Mouse (Mus musculus) CH12.LX (cell line): ENCODE measurements around the gene Ubc. TPM values are rescaled to one million over a fixed set of nuclear protein-coding genes. Genes with fewer than 3 reads are reported as not detected.
A peak's percentile ranks its signal among the peaks of the same experiment; 100 is the strongest.
"Not testable (repeated sequence)": the region's sequence is repeated elsewhere in the genome, so short reads cannot be mapped to it uniquely, and the experiment has no call there.

Source experiments
- DNase-seq: peaks from one replicate; pipeline ENCODE4 v3.0.0-alpha.2; 2013; ENCODE audit errors: extremely low read depth
- H3K27ac ChIP-seq: 2 replicates; pipeline ENCODE4 v1.5.1; 2012; ENCODE audit warnings: low read depth, mild to moderate bottlenecking, control low read depth, moderate library complexity; ENCODE audit not compliant: insufficient read depth
- H3K27me3 ChIP-seq: replicated peaks from 2 replicates; pipeline ENCODE3; 2012; ENCODE audit warnings: inconsistent platforms
- H3K36me3 ChIP-seq, 2 experiments: replicated peaks in 1 of 2; 2 replicates each; pipeline versions ENCODE3 to v1.6.1; 2012; ENCODE audit warnings: inconsistent platforms in 1 of 2, low read length in 1 of 2, mild to moderate bottlenecking in 1 of 2, mixed read lengths in 1 of 2, moderate library complexity in 1 of 2; ENCODE audit not compliant: control insufficient read depth in 1 of 2, insufficient read depth in 1 of 2
- H3K4me1 ChIP-seq, 2 experiments: 2 replicates each; pipeline ENCODE4 v1.6.1; 2012; ENCODE audit warnings: inconsistent platforms in 1 of 2, moderate library complexity in 1 of 2; ENCODE audit not compliant: insufficient read depth in 2 of 2, control insufficient read depth in 1 of 2
- H3K4me2 ChIP-seq: 2 replicates; pipeline ENCODE4 v1.6.1; 2012; ENCODE audit warnings: low read depth, mild to moderate bottlenecking, control low read depth; ENCODE audit not compliant: poor library complexity, insufficient read depth, severe bottlenecking
- H3K4me3 ChIP-seq, 3 experiments: fragments of 150-350 bp in 1 of 3; sonication (generic) in 1 of 3; replicated peaks in 1 of 3; 2 replicates each; pipeline versions ENCODE3 to v1.5.1; 2011 to 2012; ENCODE audit warnings: low read depth in 2 of 3, low read length in 2 of 3, mild to moderate bottlenecking in 2 of 3, moderate library complexity in 2 of 3, control low read depth in 1 of 3, improper control_type of control experiment in 1 of 3, inconsistent platforms in 1 of 3, mixed read lengths in 1 of 3; ENCODE audit not compliant: poor library complexity in 1 of 3
- H3K79me2 ChIP-seq: replicated peaks from 2 replicates; pipeline ENCODE4 v1.6.1; 2012; ENCODE audit warnings: mild to moderate bottlenecking, moderate library complexity; ENCODE audit not compliant: control insufficient read depth, poor library complexity, insufficient read depth, severe bottlenecking; ENCODE audit errors: extremely low read depth
- H3K9ac ChIP-seq: 2 replicates; pipeline ENCODE4 v1.6.1; 2012; ENCODE audit warnings: low read depth, mild to moderate bottlenecking, control low read depth, moderate library complexity; ENCODE audit not compliant: insufficient read depth
- H3K9me3 ChIP-seq: replicated peaks from 2 replicates; pipeline ENCODE3; 2012; ENCODE audit warnings: low read length, inconsistent platforms, mixed read lengths
- BHLHE40 ChIP-seq: IDR thresholded peaks from 2 replicates; pipeline ENCODE4 v1.6.1; 2011; ENCODE audit warnings: mild to moderate bottlenecking, low read depth, low read length, improper control_type of control experiment
- CHD2 ChIP-seq: IDR thresholded peaks from 2 replicates; pipeline ENCODE4 v1.6.1; 2011; ENCODE audit warnings: low read length, improper control_type of control experiment
- CTCF ChIP-seq, 2 experiments: IDR thresholded peaks in 1 of 2; conservative IDR thresholded peaks in 1 of 2; 2 replicates each; pipeline ENCODE4 v1.5.1; 2011 to 2012; ENCODE audit warnings: low read depth in 2 of 2, low read length in 2 of 2, improper control_type of control experiment in 1 of 2, inconsistent platforms in 1 of 2, mild to moderate bottlenecking in 1 of 2, moderate library complexity in 1 of 2
- ETS1 ChIP-seq: conservative IDR thresholded peaks from 2 replicates; pipeline ENCODE4 v1.6.1; 2012; ENCODE audit warnings: low read depth, mild to moderate bottlenecking, inconsistent platforms, low read length, improper control_type of control experiment, moderate library complexity
- JUN ChIP-seq: IDR thresholded peaks from 2 replicates; pipeline ENCODE4 v1.6.1; 2011; ENCODE audit warnings: low read depth, mild to moderate bottlenecking, low read length, improper control_type of control experiment, moderate library complexity; ENCODE audit not compliant: insufficient read depth
- JUND ChIP-seq: conservative IDR thresholded peaks from 2 replicates; pipeline ENCODE4 v1.6.1; 2011; ENCODE audit warnings: low read depth, low read length, improper control_type of control experiment
- KAT2A ChIP-seq: IDR thresholded peaks from 2 replicates; pipeline ENCODE4 v1.6.1; 2012; ENCODE audit warnings: low read length, improper control_type of control experiment, inconsistent platforms; ENCODE audit not compliant: insufficient replicate concordance
- MAZ ChIP-seq: IDR thresholded peaks from 2 replicates; pipeline ENCODE4 v1.6.1; 2012; ENCODE audit warnings: low read depth, mild to moderate bottlenecking, inconsistent platforms, low read length, improper control_type of control experiment, moderate library complexity
- MEF2A ChIP-seq: IDR thresholded peaks from 2 replicates; pipeline ENCODE4 v1.6.1; 2014; ENCODE audit warnings: low read depth, mild to moderate bottlenecking, inconsistent platforms, low read length, improper control_type of control experiment, borderline replicate concordance
- MYC ChIP-seq: IDR thresholded peaks from 2 replicates; pipeline ENCODE4 v1.6.1; 2011; ENCODE audit warnings: low read depth, mild to moderate bottlenecking, improper control_type of control experiment, low read length
- NELFE ChIP-seq: IDR thresholded peaks from 2 replicates; pipeline ENCODE4 v1.6.1; 2011; ENCODE audit warnings: low read depth, low read length, improper control_type of control experiment
- NRF1 ChIP-seq: IDR thresholded peaks from 2 replicates; pipeline ENCODE4 v1.6.1; 2014; ENCODE audit warnings: low read depth, mild to moderate bottlenecking, inconsistent platforms, low read length, improper control_type of control experiment, moderate library complexity
- POLR2A ChIP-seq: IDR thresholded peaks from 2 replicates; pipeline ENCODE4 v1.6.1; 2011; ENCODE audit warnings: low read depth, mild to moderate bottlenecking, improper control_type of control experiment, low read length
- POLR2AphosphoS2 ChIP-seq: IDR thresholded peaks from 2 replicates; pipeline ENCODE4 v1.6.1; 2011; ENCODE audit warnings: low read depth, low read length, improper control_type of control experiment
- RAD21 ChIP-seq: IDR thresholded peaks from 2 replicates; pipeline ENCODE4 v1.6.1; 2011; ENCODE audit warnings: low read depth, mild to moderate bottlenecking, low read length, improper control_type of control experiment, moderate library complexity
- RCOR1 ChIP-seq: conservative IDR thresholded peaks from 2 replicates; pipeline ENCODE4 v1.6.1; 2012; ENCODE audit warnings: low read depth, mild to moderate bottlenecking, inconsistent platforms, low read length, improper control_type of control experiment
- SMC3 ChIP-seq: IDR thresholded peaks from 2 replicates; pipeline ENCODE4 v1.6.1; 2011; ENCODE audit warnings: low read depth, low read length, improper control_type of control experiment
- UBTF ChIP-seq: IDR thresholded peaks from 2 replicates; pipeline ENCODE4 v1.6.1; 2012; ENCODE audit warnings: low read depth, mild to moderate bottlenecking, inconsistent platforms, low read length, improper control_type of control experiment, moderate library complexity
- USF1 ChIP-seq: IDR thresholded peaks from 2 replicates; pipeline ENCODE4 v1.6.1; 2014; ENCODE audit warnings: low read depth, mild to moderate bottlenecking, inconsistent platforms, low read length, improper control_type of control experiment
- ZKSCAN1 ChIP-seq: IDR thresholded peaks from 2 replicates; pipeline ENCODE4 v1.6.1; 2012; ENCODE audit warnings: low read depth, inconsistent platforms, low read length, improper control_type of control experiment, borderline replicate concordance
- ZMIZ1 ChIP-seq: IDR thresholded peaks from 2 replicates; pipeline ENCODE4 v1.6.1; 2012; ENCODE audit warnings: low read depth, mild to moderate bottlenecking, inconsistent platforms, low read length, improper control_type of control experiment
- dilution Hi-C: fragments of 300-500 bp; cut with MboI; formaldehyde crosslinking; loops from 2 replicates; pipeline ENCODE4 v1.14.3; 2020; ENCODE audit warnings: low sequenced_read_pairs; ENCODE audit not compliant: extremely low pct_unique_long_range_greater_than_20kb, extremely low pct_ligation_motif_present
- in situ Hi-C: fragments of 300-500 bp; cut with MboI; formaldehyde crosslinking; loops from 3 replicates; pipeline ENCODE4 v1.14.3; 2019; ENCODE audit warnings: low sequenced_read_pairs, low pct_ligation_motif_present, low pct_unique_long_range_greater_than_20kb, mixed read lengths
- polyA plus RNA-seq: library from polyadenylated mRNA; unstranded; fragments of >175 nt; gene quantifications from 2 replicates; pipeline ENCODE4 v1.2.1, GENCODE M21; 2012; ENCODE audit warnings: low read depth; ENCODE audit not compliant: insufficient read length
- total RNA-seq, 2 experiments: library from RNA; depleted of rRNA; stranded (reverse); fragments of 300-350 nt in 1 of 2; fragments of >200 nt in 1 of 2; gene quantifications; 2 replicates each; pipeline ENCODE4 v1.2.3; 2012 to 2014

The Ubc gene
- total and polyA plus RNA-seq, 3 experiments: 466 to 803 (median 656) TPM

DNA sequence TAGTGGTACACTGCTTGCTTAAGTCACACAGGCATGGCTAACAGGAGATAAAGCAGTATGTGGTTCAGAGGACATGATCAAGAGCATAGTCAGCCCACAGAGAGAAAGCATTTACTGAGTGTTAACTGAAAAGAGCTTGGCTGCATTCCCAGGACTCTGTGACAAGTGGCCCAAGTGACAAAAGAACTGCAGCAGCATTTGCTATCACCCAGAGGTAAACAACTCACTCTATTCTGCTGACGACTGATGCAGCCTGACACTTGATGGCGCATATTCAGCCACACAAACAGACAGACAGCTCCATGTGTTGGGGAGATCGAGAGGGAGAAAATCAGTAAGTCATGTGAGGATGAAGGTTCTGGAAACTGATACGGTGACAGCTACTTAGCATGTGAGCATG lies 23.8 kb upstream of the Ubc start:
- H3K9me3 ChIP-seq: peaks cover 34% of the 10 kb centered on the region
- no peak overlapping the region for H3K4me3 ChIP-seq
- dilution Hi-C loops (no loop called here), in situ Hi-C loops (no loop called here)
- H3K36me3 ChIP-seq: peaks cover 54 to 64% of the 10 kb centered on the region in 2 experiments
- no peak overlapping the region for H3K4me2 ChIP-seq
- no peaks in the 10 kb centered on the region for H3K27me3 ChIP-seq
- H3K4me1 ChIP-seq: peaks cover 0 to under 1% of the 10 kb centered on the region in 2 experiments; a peak in 1 of 4 replicates
- H3K9ac ChIP-seq: no peak overlapping the region
- H3K27ac ChIP-seq: no peak overlapping the region
- H3K79me2 ChIP-seq: no peaks in the 10 kb centered on the region
- no peak for TF ChIP-seq ZMIZ1
- TF ChIP-seq JUN: no peak
- no peak for TF ChIP-seq RCOR1
- no peak for TF ChIP-seq BHLHE40
- TF ChIP-seq KAT2A: no peak
- no peak for TF ChIP-seq POLR2A
- no peak for TF ChIP-seq USF1
- no peak for TF ChIP-seq JUND
- no peak for TF ChIP-seq POLR2AphosphoS2
- no peak for TF ChIP-seq CHD2
- no peak for TF ChIP-seq MAZ
- no peak for TF ChIP-seq ETS1
- no peak for TF ChIP-seq NELFE
- no peak for TF ChIP-seq MEF2A
- no peak for DNase-seq

DNA sequence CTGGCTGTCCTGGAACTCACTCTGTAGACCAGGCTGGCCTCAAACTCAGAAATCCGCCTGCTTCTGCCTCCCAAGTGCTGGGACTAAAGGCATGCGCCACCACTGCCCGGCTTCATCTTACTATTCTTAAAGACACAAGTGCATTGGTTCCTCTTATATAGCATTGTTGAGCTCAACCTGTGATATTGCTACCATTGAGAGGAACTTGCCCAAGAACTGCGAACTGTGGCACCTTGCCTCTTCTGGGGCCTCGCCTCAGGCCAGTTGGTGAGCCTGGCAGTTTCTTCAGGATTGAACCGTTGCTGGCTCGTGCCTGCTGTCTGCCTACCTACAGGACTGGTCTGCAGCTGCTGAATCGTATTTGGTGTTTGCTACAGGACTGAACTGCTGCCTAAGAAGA lies 22.5 kb upstream of the Ubc start:
- in situ Hi-C loops, DNase-seq, H3K4me3 ChIP-seq, dilution Hi-C loops, H3K4me2 ChIP-seq, H3K9ac ChIP-seq, H3K79me2 ChIP-seq, H3K27me3 ChIP-seq, H3K27ac ChIP-seq: not testable (repeated sequence)
- Histone ChIP-seq H3K4me1 (peaks cover under 1 to 12% of the 10 kb centered on the region in 2 experiments; a peak in 3 of 4 replicates), H3K9me3 (peaks cover 24% of the 10 kb centered on the region), H3K36me3 (peaks cover 42 to 52% of the 10 kb centered on the region in 2 experiments)

DNA sequence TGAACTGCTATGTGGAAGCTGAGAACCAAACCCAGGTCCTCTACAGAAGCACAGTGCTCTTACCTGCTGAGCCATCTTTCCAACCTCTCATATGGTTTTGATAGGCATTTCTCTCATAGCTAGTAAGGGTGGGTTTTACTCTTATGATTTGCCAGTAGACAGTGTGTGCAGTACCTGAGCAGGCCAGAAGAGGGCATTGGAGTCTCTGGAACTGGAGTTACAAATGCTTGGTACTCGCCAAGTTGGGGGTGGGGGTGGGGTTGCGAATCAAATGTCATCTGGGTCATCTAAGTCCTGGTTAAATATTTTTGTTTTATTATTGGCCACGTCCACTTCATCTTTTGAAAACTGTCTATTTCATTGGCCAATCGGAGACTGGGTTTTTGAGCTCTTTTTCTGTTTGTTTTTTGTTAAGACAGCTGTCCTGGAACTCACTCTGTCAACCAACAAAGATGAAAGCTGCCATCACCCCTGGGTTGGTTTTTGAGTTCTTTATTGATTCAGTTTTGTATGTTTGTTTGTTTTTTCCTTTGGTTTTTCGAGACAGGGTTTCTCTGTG lies 22.0 kb upstream of the Ubc start:
- Histone ChIP-seq H3K9me3 (peaks cover 19% of the 10 kb centered on the region), H3K79me2 (no peaks in the 10 kb centered on the region), H3K4me1 (peaks cover 3 to 16% of the 10 kb centered on the region in 2 experiments; a peak in 3 of 4 replicates), H3K4me2 (no peak overlapping the region), H3K4me3 (no peak overlapping the region), H3K36me3 (peaks cover 37 to 47% of the 10 kb centered on the region in 2 experiments), H3K27me3 (no peaks in the 10 kb centered on the region), H3K9ac (no peak overlapping the region), H3K27ac (no peak overlapping the region)
- in situ Hi-C loops: no loop called here
- TF ChIP-seq UBTF: no peak
- TF ChIP-seq SMC3: peak; percentile 53
- peak; percentile 35; the same call in 1 of the 2 replicates for TF ChIP-seq CHD2
- no peak for TF ChIP-seq POLR2AphosphoS2
- no peak for TF ChIP-seq NRF1
- peak; percentile 62 to 69; a peak in 3 of 4 replicates for TF ChIP-seq CTCF (conservative IDR thresholded peaks at IDR 0.05 in 1 of 2, IDR thresholded peaks at IDR 0.05 in 1 of 2; ENCODE audit: low read depth in 2 of 2, low read length in 2 of 2)
- peak; percentile 55 for TF ChIP-seq RAD21
- TF ChIP-seq ZKSCAN1: no peak
- 0 out of 2 replicates have a peak, but pooled peaks have one; percentile 34 for TF ChIP-seq MYC
- peak; percentile 73 for DNase-seq
- dilution Hi-C loops: no loop called here
